Mouse (Mus musculus): ENCODE results near the gene Sh3bp1.

Gene Sh3bp1

GRCm38 (mm10) chr15:78914823-78915659, 15.5 kb downstream of the Sh3bp1 start:
- in situ Hi-C loops (cut with MboI, MseI), result loop anchor here (5.0 kb wide), 1 partner anchor 47 kb away; no protein-coding TSS in a partner anchor

- in situ Hi-C loops (cut with MboI, MseI), result loop anchor here (5.0 kb wide), 1 partner anchor 47 kb away; no protein-coding TSS in a partner anchor
Observed at GRCm38 (mm10) chr15:78915660-78916017, 16.1 kb downstream of the Sh3bp1 start.

- in situ Hi-C loops (cut with MboI, MseI), result loop anchor here (5.0 kb wide), 1 partner anchor 46 kb away; no protein-coding TSS in a partner anchor
Observed at GRCm38 (mm10) chr15:78916052-78916826, 16.7 kb downstream of the Sh3bp1 start.

- in situ Hi-C loops (cut with MboI, MseI), result loop anchor here (5.0 kb wide), 1 partner anchor 44 kb away; no protein-coding TSS in a partner anchor
Observed at GRCm38 (mm10) chr15:78918126-78918525, 18.6 kb downstream of the Sh3bp1 start.

- in situ Hi-C loops (cut with MboI, MseI), result loop anchor here (5.0 kb wide), 1 partner anchor 42 kb away; no protein-coding TSS in a partner anchor
Observed at GRCm38 (mm10) chr15:78919914-78920313, 20.3 kb downstream of the Sh3bp1 start.

- in situ Hi-C loops (cut with MboI, MseI), result no loop called here
Observed at GRCm38 (mm10) chr15:78922700-78923099, 23.1 kb downstream of the Sh3bp1 start.

GRCm38 (mm10) chr15:78923585-78923984, 24.0 kb downstream of the Sh3bp1 start:
- in situ Hi-C loops (cut with MboI, MseI), result no loop called here

- in situ Hi-C loops (cut with MboI, MseI), result no loop called here
Observed at GRCm38 (mm10) chr15:78925129-78925528, 25.6 kb downstream of the Sh3bp1 start.

- in situ Hi-C loops (cut with MboI, MseI), result no loop called here
Observed at GRCm38 (mm10) chr15:78926021-78926919, 26.7 kb downstream of the Sh3bp1 start, which contains the start of gene Lgals1. Gene Lgals1 (plus strand): TSS chr15:78926725.

- in situ Hi-C loops (cut with MboI, MseI), result no loop called here
Observed at GRCm38 (mm10) chr15:78927021-78927787, 27.6 kb downstream of the Sh3bp1 start.

GRCm38 (mm10) chr15:78927788-78928457, 28.4 kb downstream of the Sh3bp1 start:
- in situ Hi-C loops (cut with MboI, MseI), result no loop called here

GRCm38 (mm10) chr15:78928539-78928938, 29.0 kb downstream of the Sh3bp1 start:
- in situ Hi-C loops (cut with MboI, MseI), result no loop called here

GRCm38 (mm10) chr15:78930192-78930706, 30.7 kb downstream of the Sh3bp1 start:
- in situ Hi-C loops (cut with MboI, MseI), result loop anchor here (10.0 kb wide), 1 partner anchor 1075 kb away; no protein-coding TSS in a partner anchor

- in situ Hi-C loops (cut with MboI, MseI), result loop anchor here (10.0 kb wide), 1 partner anchor 1076 kb away; no protein-coding TSS in a partner anchor
Observed at GRCm38 (mm10) chr15:78930801-78931426, 31.3 kb downstream of the Sh3bp1 start.

GRCm38 (mm10) chr15:78931577-78931976, 32.0 kb downstream of the Sh3bp1 start:
- in situ Hi-C loops (cut with MboI, MseI), result loop anchor here (10.0 kb wide), 1 partner anchor 1077 kb away; no protein-coding TSS in a partner anchor

GRCm38 (mm10) chr15:78934784-78935320, 35.3 kb downstream of the Sh3bp1 start, which contains the start of gene Nol12:
Gene Nol12 (plus strand): TSS chr15:78934933.
- in situ Hi-C loops (cut with MboI, MseI), result loop anchor here (10.0 kb wide), 1 partner anchor 1080 kb away; no protein-coding TSS in a partner anchor

- in situ Hi-C loops (cut with MboI, MseI), result loop anchor here (10.0 kb wide), 1 partner anchor 1082 kb away; no protein-coding TSS in a partner anchor
Observed at GRCm38 (mm10) chr15:78936403-78936802, 36.8 kb downstream of the Sh3bp1 start.

- in situ Hi-C loops (cut with MboI, MseI), result loop anchor here (10.0 kb wide), 1 partner anchor 1083 kb away; no protein-coding TSS in a partner anchor
Observed at GRCm38 (mm10) chr15:78937311-78937710, 37.7 kb downstream of the Sh3bp1 start.

All from T-helper 2 cell (primary cell).